Mouse (Mus musculus): ENCODE measurements at regions not wholly inside any gene's neighbourhood (a gene's known extent, or its start where the extent isn't known, plus 50 kb on each side); places are given as distances from the start of the nearest gene placed in this dataset.

DNA sequence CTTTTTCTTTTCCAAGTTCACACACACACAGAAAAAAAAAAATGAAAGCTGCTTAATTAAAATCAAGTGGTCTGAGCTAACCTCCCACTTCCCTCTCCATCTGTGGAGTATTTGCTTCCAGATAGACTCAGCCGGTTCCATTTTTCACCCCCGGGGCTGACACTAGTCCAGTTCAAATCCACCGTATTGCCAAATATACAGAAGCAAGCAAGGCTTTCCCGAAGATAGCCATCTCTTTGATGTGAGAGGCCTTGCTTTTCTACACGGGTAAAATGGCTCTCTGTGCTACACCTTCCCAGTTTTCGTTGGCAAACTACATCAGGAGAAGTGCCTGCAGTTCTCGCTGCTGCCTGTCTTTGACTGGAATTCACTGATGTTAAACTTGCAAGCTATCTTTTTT lies 244.1 kb upstream of the Fat1 start:
- Histone ChIP-seq H3K9me3 (ENCODE audit: low read length) (no peaks in the 10 kb centered on the region), H3K4me3 (ENCODE audit: low read depth, low read length) (no peak overlapping the region), H3K27me3 (ENCODE audit: insufficient read depth, low read length) (no peaks in the 10 kb centered on the region), H3K9ac (replicated peaks) (no peak overlapping the region), H3K27ac (ENCODE audit: low read depth) (no peak overlapping the region), H3K4me2 (ENCODE audit: low read depth, low read length) (no peak overlapping the region), H3K4me1 (ENCODE audit: insufficient read depth) (no peaks in the 10 kb centered on the region), H3K36me3 (replicated peaks; ENCODE audit: insufficient read depth, low read length) (no peaks in the 10 kb centered on the region)
- no peak for ATAC-seq
- TF ChIP-seq EP300 (IDR thresholded peaks at IDR 0.05; ENCODE audit: low read depth): no peak
- no peak for TF ChIP-seq CTCF (IDR thresholded peaks at IDR 0.05; ENCODE audit: low read depth)
- WGBS (ENCODE audit: insufficient replicate concordance): 54% methylated on average over 7 of the region's 7 CpGs
- DNase-seq: no peak

DNA sequence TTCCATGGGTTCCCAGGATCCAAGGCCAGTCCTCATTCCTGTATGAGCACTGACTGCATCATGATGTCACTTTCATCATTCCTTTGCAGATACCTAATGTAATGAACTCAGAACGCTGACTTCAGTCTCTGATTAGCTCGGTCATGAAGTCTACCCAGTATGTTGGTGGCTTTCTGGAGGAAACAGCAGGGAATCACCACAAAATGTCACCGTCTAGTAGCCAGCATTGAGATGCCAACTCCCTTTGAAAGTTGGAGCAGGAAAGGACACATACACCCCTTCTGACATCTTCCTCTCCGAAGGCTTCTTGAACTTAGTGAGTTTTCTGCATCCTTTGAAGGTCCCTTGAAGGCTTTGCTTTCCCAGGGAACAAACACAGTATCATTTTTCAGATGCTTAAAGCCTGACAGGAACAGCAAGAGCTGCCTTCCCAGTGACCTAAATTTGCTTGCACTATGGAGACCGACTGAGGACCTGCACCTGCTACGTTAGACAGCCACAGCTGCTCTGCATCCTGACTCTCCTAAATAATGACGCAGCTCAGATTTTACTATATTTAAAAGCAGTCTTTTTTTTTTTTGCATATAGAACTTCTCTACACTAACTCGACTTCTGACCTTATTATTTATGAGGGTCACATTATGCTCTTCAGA lies 243.1 kb upstream of the Fat1 start:
- Histone ChIP-seq H3K4me1 (ENCODE audit: insufficient read depth) (no peaks in the 10 kb centered on the region), H3K27me3 (ENCODE audit: insufficient read depth, low read length) (no peaks in the 10 kb centered on the region), H3K9ac (replicated peaks) (no peak overlapping the region), H3K4me3 (ENCODE audit: low read depth, low read length) (no peak overlapping the region), H3K36me3 (replicated peaks; ENCODE audit: insufficient read depth, low read length) (no peaks in the 10 kb centered on the region), H3K9me3 (ENCODE audit: low read length) (no peaks in the 10 kb centered on the region), H3K4me2 (ENCODE audit: low read depth, low read length) (no peak overlapping the region), H3K27ac (ENCODE audit: low read depth) (no peak overlapping the region)
- TF ChIP-seq EP300 (IDR thresholded peaks at IDR 0.05; ENCODE audit: low read depth) (no peak), CTCF (IDR thresholded peaks at IDR 0.05; ENCODE audit: low read depth) (no peak)
- DNase-seq (no peak), ATAC-seq (no peak)
- WGBS (ENCODE audit: insufficient replicate concordance): 79% methylated on average over 8 of the region's 8 CpGs

DNA sequence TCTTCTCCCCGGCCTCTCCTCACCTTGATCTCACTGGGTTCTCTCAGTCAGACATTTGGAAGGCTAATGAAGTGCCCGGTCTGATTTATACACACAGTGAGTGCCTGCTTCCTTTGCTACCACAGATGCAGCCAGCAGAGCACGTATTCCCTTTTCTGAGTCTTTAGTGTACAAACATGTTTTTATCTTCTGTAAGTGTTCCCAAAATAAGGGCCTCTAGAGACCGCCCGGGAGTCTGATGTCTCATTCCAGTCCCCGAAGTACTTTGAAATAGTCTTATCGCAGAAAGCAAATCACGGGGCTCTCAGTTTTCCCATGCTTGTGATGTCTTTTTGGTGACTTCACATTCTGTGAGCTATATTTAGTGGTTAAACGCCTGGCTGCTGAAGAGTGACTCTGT lies 240.4 kb upstream of the Fat1 start:
- WGBS (ENCODE audit: insufficient replicate concordance): 67% methylated on average over 9 of the region's 9 CpGs
- Histone ChIP-seq H3K4me1 (ENCODE audit: insufficient read depth) (no peaks in the 10 kb centered on the region), H3K9ac (replicated peaks) (no peak overlapping the region), H3K27ac (ENCODE audit: low read depth) (no peak overlapping the region), H3K4me3 (ENCODE audit: low read depth, low read length) (no peak overlapping the region), H3K4me2 (ENCODE audit: low read depth, low read length) (no peak overlapping the region), H3K36me3 (replicated peaks; ENCODE audit: insufficient read depth, low read length) (no peaks in the 10 kb centered on the region), H3K9me3 (ENCODE audit: low read length) (no peaks in the 10 kb centered on the region), H3K27me3 (ENCODE audit: insufficient read depth, low read length) (no peaks in the 10 kb centered on the region)
- TF ChIP-seq EP300 (IDR thresholded peaks at IDR 0.05; ENCODE audit: low read depth) (no peak), CTCF (IDR thresholded peaks at IDR 0.05; ENCODE audit: low read depth) (no peak)
- ATAC-seq (no peak), DNase-seq (no peak)

DNA sequence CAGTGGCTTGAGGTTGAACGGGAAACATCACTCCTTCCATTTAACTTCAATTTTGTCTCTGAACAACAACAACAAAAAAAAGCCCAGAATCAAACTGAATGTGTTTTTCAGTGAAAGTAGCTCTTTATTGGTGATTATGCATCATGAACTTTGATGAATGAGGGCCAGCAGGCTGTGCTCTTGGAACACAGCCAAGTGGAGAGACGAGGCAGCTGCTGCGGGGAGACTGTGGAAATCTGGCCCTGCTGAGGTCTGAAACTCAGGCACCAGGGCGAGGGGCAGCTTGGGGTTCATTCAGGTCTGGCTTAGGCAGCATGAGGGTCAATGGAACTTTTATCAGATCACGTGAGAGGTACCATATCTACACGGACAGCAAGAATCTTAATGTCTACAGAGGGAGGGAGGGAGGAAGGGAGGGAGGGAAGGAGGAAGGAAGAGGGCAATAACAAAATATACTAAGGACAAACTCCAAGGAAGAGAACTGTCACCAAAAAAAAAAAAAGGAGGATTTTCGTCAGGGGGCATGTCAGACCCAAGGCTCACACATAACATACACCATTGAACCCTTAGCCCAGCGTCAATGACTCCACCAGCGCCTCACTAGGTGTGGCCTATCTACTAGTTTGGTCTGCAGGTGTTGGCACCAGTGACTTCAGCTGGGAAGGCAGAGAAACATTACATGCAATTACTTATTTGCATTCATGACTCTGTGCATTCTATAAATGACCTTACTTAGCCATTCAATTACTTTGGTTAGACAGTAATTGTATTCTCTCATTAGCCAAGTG lies 239.0 kb upstream of the Fat1 start:
- ATAC-seq (no peak), DNase-seq (peak; percentile 18)
- no peak overlapping the region for H3K4me2 ChIP-seq (ENCODE audit: low read depth, low read length)
- TF ChIP-seq EP300 (IDR thresholded peaks at IDR 0.05; ENCODE audit: low read depth) (no peak), CTCF (IDR thresholded peaks at IDR 0.05; ENCODE audit: low read depth) (no peak)
- no peaks in the 10 kb centered on the region for H3K4me1 ChIP-seq (ENCODE audit: insufficient read depth)
- no peaks in the 10 kb centered on the region for H3K27me3 ChIP-seq (ENCODE audit: insufficient read depth, low read length)
- H3K9ac ChIP-seq (replicated peaks): no peak overlapping the region
- H3K9me3 ChIP-seq (ENCODE audit: low read length): no peaks in the 10 kb centered on the region
- H3K27ac ChIP-seq (ENCODE audit: low read depth): no peak overlapping the region
- no peak overlapping the region for H3K4me3 ChIP-seq (ENCODE audit: low read depth, low read length)
- no peaks in the 10 kb centered on the region for H3K36me3 ChIP-seq (replicated peaks; ENCODE audit: insufficient read depth, low read length)
- 47% methylated on average over 9 of the region's 9 CpGs for WGBS (ENCODE audit: insufficient replicate concordance)

DNA sequence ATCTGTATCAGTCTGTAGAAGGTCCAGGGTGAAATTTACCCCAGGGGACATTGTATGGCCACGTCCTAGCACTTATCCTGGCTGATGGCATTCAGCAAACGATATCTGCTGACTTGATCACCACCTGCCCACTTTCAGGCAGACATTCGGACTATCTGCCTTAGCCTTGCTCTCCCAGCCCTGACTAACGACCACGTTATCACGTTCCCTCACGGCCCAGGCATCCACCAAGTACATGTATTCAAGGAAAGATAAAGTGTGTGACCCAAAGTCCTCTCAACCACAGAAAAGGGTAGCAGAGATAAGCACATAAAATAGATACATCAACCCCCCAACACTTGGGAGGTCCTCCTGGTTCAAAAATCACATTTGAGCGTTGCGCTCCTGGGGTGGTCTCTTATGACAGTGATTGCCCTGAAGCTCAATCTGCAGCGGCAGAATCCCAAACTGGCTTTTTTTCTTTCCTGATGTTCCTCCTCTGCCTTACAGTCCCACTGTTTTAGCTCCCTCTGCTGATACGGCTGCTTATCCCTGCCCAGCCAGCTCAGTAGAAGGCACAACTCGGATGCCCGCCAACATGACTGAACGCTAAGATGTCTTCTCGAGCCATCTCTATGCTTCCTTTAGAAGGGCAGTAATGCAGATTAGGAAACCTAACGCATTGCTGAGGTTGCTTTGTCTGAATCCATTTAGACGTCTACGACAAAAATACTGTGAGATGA lies 235.7 kb upstream of the Fat1 start:
- WGBS (ENCODE audit: insufficient replicate concordance): 66% methylated on average over 18 of the region's 18 CpGs
- H3K9me3 ChIP-seq (ENCODE audit: low read length): no peaks in the 10 kb centered on the region
- H3K27me3 ChIP-seq (ENCODE audit: insufficient read depth, low read length): no peaks in the 10 kb centered on the region
- no peak overlapping the region for H3K9ac ChIP-seq (replicated peaks)
- DNase-seq: no peak
- no peaks in the 10 kb centered on the region for H3K4me1 ChIP-seq (ENCODE audit: insufficient read depth)
- no peak overlapping the region for H3K27ac ChIP-seq (ENCODE audit: low read depth)
- no peaks in the 10 kb centered on the region for H3K36me3 ChIP-seq (replicated peaks; ENCODE audit: insufficient read depth, low read length)
- H3K4me2 ChIP-seq (ENCODE audit: low read depth, low read length): no peak overlapping the region
- TF ChIP-seq EP300 (IDR thresholded peaks at IDR 0.05; ENCODE audit: low read depth): peak; percentile 68
- no peak for TF ChIP-seq CTCF (IDR thresholded peaks at IDR 0.05; ENCODE audit: low read depth)
- H3K4me3 ChIP-seq (ENCODE audit: low read depth, low read length): no peak overlapping the region
- ATAC-seq: peak; percentile 64

DNA sequence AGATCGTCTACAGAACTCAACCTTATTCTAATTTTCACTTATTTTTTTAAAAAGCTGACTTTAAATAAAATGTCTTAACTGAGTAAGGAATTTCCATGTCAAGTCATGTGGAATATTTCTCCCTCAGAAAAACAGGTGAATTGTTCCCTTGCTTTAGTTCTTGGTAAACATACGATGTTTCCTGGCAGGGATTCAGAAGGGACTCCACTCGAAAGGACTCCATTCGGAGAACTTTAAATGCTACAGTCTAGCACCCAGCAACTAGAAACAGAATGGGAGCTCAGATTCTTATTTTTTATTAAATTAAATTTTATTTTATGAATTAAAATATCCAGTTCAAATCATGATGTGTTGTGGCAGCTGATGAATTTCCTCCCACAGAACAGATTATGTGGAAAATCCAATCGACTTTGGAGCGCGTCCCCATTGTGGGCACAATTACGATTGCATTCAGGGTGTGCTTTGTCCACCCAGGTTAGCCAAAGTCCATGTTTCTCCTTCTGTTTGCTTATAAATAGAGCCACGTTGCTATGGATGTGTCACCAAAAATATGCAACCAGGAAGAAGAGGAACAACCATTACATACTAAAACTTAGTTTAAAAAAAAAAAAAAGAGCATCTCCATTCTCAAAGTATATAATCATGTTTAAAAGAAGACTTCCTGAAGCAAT lies 230.5 kb upstream of the Fat1 start:
- no peak overlapping the region for H3K4me2 ChIP-seq (ENCODE audit: low read depth, low read length)
- ATAC-seq (peak; percentile 95), DNase-seq (peak; percentile 28)
- H3K9ac ChIP-seq (replicated peaks): no peak overlapping the region
- H3K9me3 ChIP-seq (ENCODE audit: low read length): no peaks in the 10 kb centered on the region
- no peaks in the 10 kb centered on the region for H3K36me3 ChIP-seq (replicated peaks; ENCODE audit: insufficient read depth, low read length)
- H3K27me3 ChIP-seq (ENCODE audit: insufficient read depth, low read length): no peaks in the 10 kb centered on the region
- H3K27ac ChIP-seq (ENCODE audit: low read depth): 0 out of 2 replicates have a peak overlapping the region, but pooled peaks have one; percentile 8
- no peaks in the 10 kb centered on the region for H3K4me1 ChIP-seq (ENCODE audit: insufficient read depth)
- WGBS (ENCODE audit: insufficient replicate concordance): 57% methylated on average over 9 of the region's 9 CpGs
- TF ChIP-seq CTCF (IDR thresholded peaks at IDR 0.05; ENCODE audit: low read depth): no peak
- no peak for TF ChIP-seq EP300 (IDR thresholded peaks at IDR 0.05; ENCODE audit: low read depth)
- no peak overlapping the region for H3K4me3 ChIP-seq (ENCODE audit: low read depth, low read length)
